Mouse (Mus musculus): ENCODE measurements at regions not wholly inside any gene's neighbourhood (a gene's known extent, or its start where the extent isn't known, plus 50 kb on each side); places are given as distances from the start of the nearest gene placed in this dataset.

GRCm38 (mm10) chr9:87933230-87933629 is 202.2 kb upstream of the Tbx18 start:
- TF ChIP-seq CTCF (IDR thresholded peaks at IDR 0.05; ENCODE audit: low read depth): no peak
- Histone ChIP-seq H3K4me2 (replicated peaks; ENCODE audit: low read depth) (no peak overlapping the region), H3K9me3 (ENCODE audit: control insufficient read depth) (no peaks in the 10 kb centered on the region), H3K27me3 (replicated peaks; ENCODE audit: control insufficient read depth, insufficient read depth, low read length) (no peaks in the 10 kb centered on the region), H3K27ac (ENCODE audit: low read depth, low read length) (no peak overlapping the region), H3K36me3 (ENCODE audit: control insufficient read depth, insufficient read depth) (no peaks in the 10 kb centered on the region), H3K9ac (ENCODE audit: low read depth, low read length) (no peak overlapping the region), H3K4me1 (replicated peaks; ENCODE audit: control insufficient read depth, insufficient read depth, low read length) (no peaks in the 10 kb centered on the region), H3K4me3 (ENCODE audit: low read depth, low read length) (no peak overlapping the region)
- ATAC-seq: no peak
- WGBS: 69% methylated on average over 5 of the region's 5 CpGs

- no peaks in the 10 kb centered on the region for H3K27me3 ChIP-seq (replicated peaks; ENCODE audit: control insufficient read depth, insufficient read depth, low read length)
- no peak overlapping the region for H3K4me2 ChIP-seq (replicated peaks; ENCODE audit: low read depth)
- TF ChIP-seq CTCF (IDR thresholded peaks at IDR 0.05; ENCODE audit: low read depth): no peak
- 89% methylated on average over 2 of the region's 2 CpGs for WGBS
- no peak overlapping the region for H3K9ac ChIP-seq (ENCODE audit: low read depth, low read length)
- ATAC-seq: no peak
- no peaks in the 10 kb centered on the region for H3K4me1 ChIP-seq (replicated peaks; ENCODE audit: control insufficient read depth, insufficient read depth, low read length)
- no peak overlapping the region for H3K27ac ChIP-seq (ENCODE audit: low read depth, low read length)
- no peak overlapping the region for H3K4me3 ChIP-seq (ENCODE audit: low read depth, low read length)
- no peaks in the 10 kb centered on the region for H3K9me3 ChIP-seq (ENCODE audit: control insufficient read depth)
- no peaks in the 10 kb centered on the region for H3K36me3 ChIP-seq (ENCODE audit: control insufficient read depth, insufficient read depth)
These were observed 221.4 kb upstream of the Tbx18 start for GRCm38 (mm10) chr9:87952426-87952825.

GRCm38 (mm10) chr9:87954941-87955340 is 223.9 kb upstream of the Tbx18 start:
- TF ChIP-seq CTCF (IDR thresholded peaks at IDR 0.05; ENCODE audit: low read depth): no peak
- Histone ChIP-seq H3K36me3 (ENCODE audit: control insufficient read depth, insufficient read depth) (no peaks in the 10 kb centered on the region), H3K27me3 (replicated peaks; ENCODE audit: control insufficient read depth, insufficient read depth, low read length) (no peaks in the 10 kb centered on the region), H3K4me1 (replicated peaks; ENCODE audit: control insufficient read depth, insufficient read depth, low read length) (no peaks in the 10 kb centered on the region), H3K9me3 (ENCODE audit: control insufficient read depth) (no peaks in the 10 kb centered on the region), H3K9ac (ENCODE audit: low read depth, low read length) (no peak overlapping the region), H3K4me3 (ENCODE audit: low read depth, low read length) (no peak overlapping the region), H3K27ac (ENCODE audit: low read depth, low read length) (no peak overlapping the region), H3K4me2 (replicated peaks; ENCODE audit: low read depth) (no peak overlapping the region)
- ATAC-seq: no peak

GRCm38 (mm10) chr9:87961796-87962195 is 230.7 kb upstream of the Tbx18 start:
- H3K4me3 ChIP-seq (ENCODE audit: low read depth, low read length): no peak overlapping the region
- TF ChIP-seq CTCF (IDR thresholded peaks at IDR 0.05; ENCODE audit: low read depth): no peak
- H3K36me3 ChIP-seq (ENCODE audit: control insufficient read depth, insufficient read depth): no peaks in the 10 kb centered on the region
- no peaks in the 10 kb centered on the region for H3K27me3 ChIP-seq (replicated peaks; ENCODE audit: control insufficient read depth, insufficient read depth, low read length)
- 89% methylated on average over 4 of the region's 4 CpGs for WGBS
- H3K9ac ChIP-seq (ENCODE audit: low read depth, low read length): no peak overlapping the region
- H3K9me3 ChIP-seq (ENCODE audit: control insufficient read depth): no peaks in the 10 kb centered on the region
- no peak overlapping the region for H3K27ac ChIP-seq (ENCODE audit: low read depth, low read length)
- no peak overlapping the region for H3K4me2 ChIP-seq (replicated peaks; ENCODE audit: low read depth)
- no peak for ATAC-seq
- no peaks in the 10 kb centered on the region for H3K4me1 ChIP-seq (replicated peaks; ENCODE audit: control insufficient read depth, insufficient read depth, low read length)

GRCm38 (mm10) chr9:87964508-87964907 is 233.4 kb upstream of the Tbx18 start:
- Histone ChIP-seq H3K27ac (ENCODE audit: low read depth, low read length) (no peak overlapping the region), H3K4me3 (ENCODE audit: low read depth, low read length) (no peak overlapping the region), H3K4me2 (replicated peaks; ENCODE audit: low read depth) (no peak overlapping the region), H3K9me3 (ENCODE audit: control insufficient read depth) (no peaks in the 10 kb centered on the region), H3K36me3 (ENCODE audit: control insufficient read depth, insufficient read depth) (no peaks in the 10 kb centered on the region), H3K4me1 (replicated peaks; ENCODE audit: control insufficient read depth, insufficient read depth, low read length) (no peaks in the 10 kb centered on the region), H3K27me3 (replicated peaks; ENCODE audit: control insufficient read depth, insufficient read depth, low read length) (no peaks in the 10 kb centered on the region), H3K9ac (ENCODE audit: low read depth, low read length) (no peak overlapping the region)
- no peak for ATAC-seq
- no peak for TF ChIP-seq CTCF (IDR thresholded peaks at IDR 0.05; ENCODE audit: low read depth)
- 51% methylated on average over 2 of the region's 2 CpGs for WGBS

GRCm38 (mm10) chr9:87965103-87965780 is 234.2 kb upstream of the Tbx18 start:
- H3K4me1 ChIP-seq (replicated peaks; ENCODE audit: control insufficient read depth, insufficient read depth, low read length): no peaks in the 10 kb centered on the region
- no peak overlapping the region for H3K4me3 ChIP-seq (ENCODE audit: low read depth, low read length)
- TF ChIP-seq CTCF (IDR thresholded peaks at IDR 0.05; ENCODE audit: low read depth): no peak
- no peaks in the 10 kb centered on the region for H3K36me3 ChIP-seq (ENCODE audit: control insufficient read depth, insufficient read depth)
- no peak overlapping the region for H3K27ac ChIP-seq (ENCODE audit: low read depth, low read length)
- no peaks in the 10 kb centered on the region for H3K27me3 ChIP-seq (replicated peaks; ENCODE audit: control insufficient read depth, insufficient read depth, low read length)
- WGBS: 25% methylated on average over 3 of the region's 3 CpGs
- ATAC-seq: no peak
- no peak overlapping the region for H3K9ac ChIP-seq (ENCODE audit: low read depth, low read length)
- H3K4me2 ChIP-seq (replicated peaks; ENCODE audit: low read depth): no peak overlapping the region
- H3K9me3 ChIP-seq (ENCODE audit: control insufficient read depth): no peaks in the 10 kb centered on the region
